Mouse (Mus musculus): ENCODE data around the gene Pip5k1b.

Pip5k1b gene

GRCm38 (mm10) chr19:24518384-24518783, 37.3 kb downstream of the Pip5k1b start:
- no peak for DNase-seq (ENCODE audit: low read depth, low spot score)

- no peak for DNase-seq (ENCODE audit: low read depth, low spot score)
These were observed 38.6 kb downstream of the Pip5k1b start for GRCm38 (mm10) chr19:24517057-24517456.

- no peak for DNase-seq (ENCODE audit: low read depth, low spot score)
These were observed 39.7 kb downstream of the Pip5k1b start for GRCm38 (mm10) chr19:24515941-24516340.

- DNase-seq (ENCODE audit: low read depth, low spot score), result no peak
These were observed 40.7 kb downstream of the Pip5k1b start for GRCm38 (mm10) chr19:24514661-24515642.

GRCm38 (mm10) chr19:24513105-24513843, 42.4 kb downstream of the Pip5k1b start:
- DNase-seq (ENCODE audit: low read depth, low spot score), result no peak

GRCm38 (mm10) chr19:24511939-24512338, 43.7 kb downstream of the Pip5k1b start:
- DNase-seq (ENCODE audit: low read depth, low spot score), result no peak

- DNase-seq (ENCODE audit: low read depth, low spot score), result no peak
These were observed 46.3 kb downstream of the Pip5k1b start for GRCm38 (mm10) chr19:24509391-24509790.

GRCm38 (mm10) chr19:24508087-24508767, 47.4 kb downstream of the Pip5k1b start:
- DNase-seq (ENCODE audit: low read depth, low spot score), result no peak

GRCm38 (mm10) chr19:24502736-24503421, 52.8 kb downstream of the Pip5k1b start:
- DNase-seq (ENCODE audit: low read depth, low spot score), result no peak

GRCm38 (mm10) chr19:24501525-24501924, 54.1 kb downstream of the Pip5k1b start:
- DNase-seq (ENCODE audit: low read depth, low spot score), result no peak

- DNase-seq (ENCODE audit: low read depth, low spot score), result no peak
These were observed 55.2 kb downstream of the Pip5k1b start for GRCm38 (mm10) chr19:24500431-24500830.

GRCm38 (mm10) chr19:24499291-24499690, 56.4 kb downstream of the Pip5k1b start:
- no peak for DNase-seq (ENCODE audit: low read depth, low spot score)

GRCm38 (mm10) chr19:24493887-24494286, 61.8 kb downstream of the Pip5k1b start:
- DNase-seq (ENCODE audit: low read depth, low spot score), result no peak

- no peak for DNase-seq (ENCODE audit: low read depth, low spot score)
These were observed 63.8 kb downstream of the Pip5k1b start for GRCm38 (mm10) chr19:24491824-24492223.

- no peak for DNase-seq (ENCODE audit: low read depth, low spot score)
These were observed 65.4 kb downstream of the Pip5k1b start for GRCm38 (mm10) chr19:24490275-24490674.

- DNase-seq (ENCODE audit: low read depth, low spot score), result no peak
These were observed 69.0 kb downstream of the Pip5k1b start for GRCm38 (mm10) chr19:24486433-24487296.

- DNase-seq (ENCODE audit: low read depth, low spot score), result no peak
These were observed 71.0 kb downstream of the Pip5k1b start for GRCm38 (mm10) chr19:24484612-24485194.

- no peak for DNase-seq (ENCODE audit: low read depth, low spot score)
These were observed 74.8 kb downstream of the Pip5k1b start for GRCm38 (mm10) chr19:24480916-24481315.

- peak; percentile 86 for DNase-seq (ENCODE audit: low read depth, low spot score)
These were observed 78.5 kb downstream of the Pip5k1b start, which contains the start of gene Fam122a for GRCm38 (mm10) chr19:24476929-24477882. Gene Fam122a, minus strand, starts transcription at chr19:24477356.

Data from retina, adult 2 months (tissue).